Mouse (Mus musculus): ENCODE results near the gene Ankrd26. TPM values are rescaled to one million over a fixed set of nuclear protein-coding genes. Genes with fewer than 3 reads are reported as not detected.

The Ankrd26 gene
- polyA plus RNA-seq, 1 experiment from 2014 or later = 13.0 TPM

GRCm38 (mm10) chr6:118477875-118478785 is 83.9 kb downstream of the Ankrd26 start:
- Histone ChIP-seq H3K4me3 (replicated peaks) (peak overlapping the region; percentile 59), H3K27me3 (replicated peaks) (no peaks in the 10 kb centered on the region), H3K4me1 (no peaks in the 10 kb centered on the region), H3K9me3 (no peaks in the 10 kb centered on the region), H3K36me3 (no peaks in the 10 kb centered on the region), H3K4me2 (peak overlapping the region; percentile 76), H3K9ac (peak overlapping the region; percentile 48), H3K27ac (peak overlapping the region; percentile 87)
- ATAC-seq (ENCODE audit: insufficient read depth, low FRiP score, low read depth) = no peak
- 32% methylated on average over 10 of the region's 10 CpGs for WGBS

- H3K4me3 ChIP-seq (replicated peaks) = no peak overlapping the region
- H3K4me2 ChIP-seq = no peak overlapping the region
- no peak overlapping the region for H3K27ac ChIP-seq
- WGBS = 82% methylated on average over 15 of the region's 15 CpGs
- H3K36me3 ChIP-seq = peaks cover 9% of the 10 kb centered on the region; the same call in 1 of the 2 replicates
- no peaks in the 10 kb centered on the region for H3K27me3 ChIP-seq (replicated peaks)
- ATAC-seq (ENCODE audit: insufficient read depth, low FRiP score, low read depth) = no peak
- H3K9me3 ChIP-seq = no peaks in the 10 kb centered on the region
- no peaks in the 10 kb centered on the region for H3K4me1 ChIP-seq
- no peak overlapping the region for H3K9ac ChIP-seq
These were observed 99.8 kb downstream of the Ankrd26 start for GRCm38 (mm10) chr6:118462069-118462705.

GRCm38 (mm10) chr6:118457726-118458125 is 104.3 kb downstream of the Ankrd26 start:
- ATAC-seq (ENCODE audit: insufficient read depth, low FRiP score, low read depth) = no peak
- Histone ChIP-seq H3K4me1 (peaks cover 4% of the 10 kb centered on the region; the same call in 1 of the 2 replicates), H3K4me2 (no peak overlapping the region), H3K9ac (no peak overlapping the region), H3K36me3 (no peaks in the 10 kb centered on the region), H3K27ac (no peak overlapping the region), H3K27me3 (replicated peaks) (no peaks in the 10 kb centered on the region), H3K9me3 (no peaks in the 10 kb centered on the region), H3K4me3 (replicated peaks) (no peak overlapping the region)
- 81% methylated on average over 1 of the region's 1 CpGs for WGBS

- peak within 1 kb of the TSS; percentile 95 for H3K27ac ChIP-seq
- peaks cover 4% of the 10 kb centered on the region; the same call in 1 of the 2 replicates for H3K4me1 ChIP-seq
- WGBS = under 1% methylated on average over 43 of the region's 43 CpGs
- H3K9ac ChIP-seq = peak within 1 kb of the TSS; percentile 80
- H3K36me3 ChIP-seq = no peaks in the 10 kb centered on the region
- no peaks in the 10 kb centered on the region for H3K9me3 ChIP-seq
- no peaks in the 10 kb centered on the region for H3K27me3 ChIP-seq (replicated peaks)
- peak within 1 kb of the TSS; percentile 77 for H3K4me3 ChIP-seq (replicated peaks)
- peak within 1 kb of the TSS; percentile 86 for H3K4me2 ChIP-seq
- ATAC-seq (ENCODE audit: insufficient read depth, low FRiP score, low read depth) = peak; percentile 92
These were observed 106.9 kb downstream of the Ankrd26 start, which contains the start of gene Zfp248 for GRCm38 (mm10) chr6:118455042-118455631. TSS of gene Zfp248 (minus strand) at chr6:118455528.

- ATAC-seq (ENCODE audit: insufficient read depth, low FRiP score, low read depth) = no peak
- Histone ChIP-seq H3K4me1 (peaks cover 4% of the 10 kb centered on the region; the same call in 1 of the 2 replicates), H3K4me2 (peak overlapping the region; percentile 86), H3K27ac (peak overlapping the region; percentile 95; the same call in 1 of the 2 replicates), H3K9me3 (no peaks in the 10 kb centered on the region), H3K27me3 (replicated peaks) (no peaks in the 10 kb centered on the region), H3K4me3 (replicated peaks) (peak overlapping the region; percentile 77), H3K36me3 (no peaks in the 10 kb centered on the region), H3K9ac (no peak overlapping the region; the same call in 1 of the 2 replicates)
- WGBS = 28% methylated on average over 8 of the region's 8 CpGs
These were observed 107.6 kb downstream of the Ankrd26 start for GRCm38 (mm10) chr6:118454452-118454851.

Other genes starting within 250 kb of the Ankrd26 start
- gene Bms1, start 142.8 kb downstream of the Ankrd26 start, polyA plus RNA-seq (2015; fragmentation: Nextera tagmentation; extraction: Ambion mirVana) = 28.0 and 32.0 TPM in 2 replicates
- gene Zfp248, start 106.7 kb downstream of the Ankrd26 start, polyA plus RNA-seq (2015; fragmentation: Nextera tagmentation; extraction: Ambion mirVana) = 6.5 and 7.1 TPM in 2 replicates
- gene Zfp9, start 82.9 kb downstream of the Ankrd26 start, polyA plus RNA-seq (2015; fragmentation: Nextera tagmentation; extraction: Ambion mirVana) = 8.8 and 9.0 TPM in 2 replicates